Mouse (Mus musculus) layer of hippocampus, adult 2 months (tissue): Measurements from ENCODE around the gene Rasl11b. TPM values are rescaled to one million over a fixed set of nuclear protein-coding genes. Genes with fewer than 3 reads are reported as not detected.

Experiments used
- DNase-seq, 2 experiments: peaks; one replicate each; pipeline ENCODE4 v3.0.0; 2022; ENCODE audit warnings: low spot score in 2 of 2
- H3K27ac ChIP-seq: fragments of 200-600 bp; 2 replicates; pipeline ENCODE4 v1.8.1; 2022
- H3K4me3 ChIP-seq: fragments of 200-600 bp; 2 replicates; pipeline ENCODE4 v1.8.1; 2022; ENCODE audit warnings: mild to moderate bottlenecking
- CTCF ChIP-seq: fragments of 200-600 bp; conservative IDR thresholded peaks from 2 replicates; pipeline ENCODE4 v1.8.1; 2022; ENCODE audit warnings: antibody characterized with exemption, mild to moderate bottlenecking, moderate library complexity
- total RNA-seq, 2 experiments: library from RNA; stranded (reverse); gene quantifications; 2 replicates each; pipeline ENCODE4 v1.2.3; 2021

Gene Rasl11b
- total RNA-seq, 2 experiments from 2014 or later = 65.6 to 75.4 TPM

DNA sequence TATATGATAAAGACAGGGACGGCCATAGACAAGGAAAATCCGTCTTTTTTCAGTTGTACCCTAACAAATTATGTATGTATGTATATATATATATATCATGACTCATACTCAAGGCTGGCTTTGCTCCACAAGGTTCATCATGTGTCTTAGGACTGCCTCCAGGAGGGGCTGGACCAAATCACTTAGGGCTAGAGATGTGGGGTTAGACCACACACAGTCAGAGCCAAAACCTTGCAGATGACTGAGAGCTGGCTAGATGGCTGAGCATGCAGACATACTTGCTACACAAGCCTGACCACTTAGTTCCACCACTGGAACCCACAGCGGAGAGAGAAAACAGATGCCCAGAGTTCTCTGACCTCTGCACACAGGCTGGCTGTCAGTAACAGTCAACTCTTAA is 27.0 kb upstream of the Rasl11b start:
- Histone ChIP-seq H3K4me3 (no peak overlapping the region), H3K27ac (no peak overlapping the region)
- no peak for TF ChIP-seq CTCF
- no peak for DNase-seq

DNA sequence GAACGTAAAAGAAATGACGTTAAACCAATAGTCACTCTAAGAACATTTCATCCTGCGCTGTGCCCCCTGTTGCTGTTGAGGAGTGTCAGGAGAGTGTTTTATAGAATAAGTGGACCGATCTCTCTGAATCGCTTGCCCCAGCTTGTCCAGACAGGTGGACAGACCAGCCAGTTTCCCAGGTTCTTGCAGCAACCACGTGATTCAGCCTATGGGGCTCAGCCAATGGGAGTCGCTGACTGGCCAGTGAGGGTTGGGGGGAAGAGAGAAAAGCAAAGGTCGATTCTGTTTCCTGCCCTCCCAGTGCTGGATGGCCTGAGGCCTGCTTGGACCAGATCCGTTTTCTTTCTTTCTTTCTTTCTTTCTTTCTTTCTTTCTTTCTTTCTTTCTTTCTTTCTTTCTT is 23.3 kb upstream of the Rasl11b start:
- Histone ChIP-seq H3K4me3 (no peak overlapping the region), H3K27ac (no peak overlapping the region)
- DNase-seq = no peak
- TF ChIP-seq CTCF = no peak

DNA sequence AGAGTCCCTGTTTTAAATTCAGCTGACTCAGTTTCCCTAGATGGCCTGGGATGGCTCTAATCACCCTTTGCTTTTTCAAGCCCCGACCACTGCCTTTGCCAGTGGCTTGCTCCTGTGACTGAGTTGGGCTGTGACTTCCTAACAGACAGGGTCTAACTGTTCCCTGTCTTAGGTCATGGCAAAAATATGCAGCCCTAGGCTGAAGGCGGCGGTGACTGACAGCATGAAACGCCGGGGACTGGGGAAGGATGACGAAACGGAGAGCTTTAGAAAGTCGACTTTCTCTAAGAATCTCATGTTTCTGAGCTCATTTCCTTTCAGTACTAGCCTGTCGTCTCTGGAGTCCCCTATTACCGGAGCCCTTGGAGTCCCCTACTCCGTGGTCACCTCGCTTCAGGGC is 22.9 kb upstream of the Rasl11b start:
- H3K4me3 ChIP-seq = no peak overlapping the region
- no peak for TF ChIP-seq CTCF
- no peak overlapping the region for H3K27ac ChIP-seq
- no peak for DNase-seq

DNA sequence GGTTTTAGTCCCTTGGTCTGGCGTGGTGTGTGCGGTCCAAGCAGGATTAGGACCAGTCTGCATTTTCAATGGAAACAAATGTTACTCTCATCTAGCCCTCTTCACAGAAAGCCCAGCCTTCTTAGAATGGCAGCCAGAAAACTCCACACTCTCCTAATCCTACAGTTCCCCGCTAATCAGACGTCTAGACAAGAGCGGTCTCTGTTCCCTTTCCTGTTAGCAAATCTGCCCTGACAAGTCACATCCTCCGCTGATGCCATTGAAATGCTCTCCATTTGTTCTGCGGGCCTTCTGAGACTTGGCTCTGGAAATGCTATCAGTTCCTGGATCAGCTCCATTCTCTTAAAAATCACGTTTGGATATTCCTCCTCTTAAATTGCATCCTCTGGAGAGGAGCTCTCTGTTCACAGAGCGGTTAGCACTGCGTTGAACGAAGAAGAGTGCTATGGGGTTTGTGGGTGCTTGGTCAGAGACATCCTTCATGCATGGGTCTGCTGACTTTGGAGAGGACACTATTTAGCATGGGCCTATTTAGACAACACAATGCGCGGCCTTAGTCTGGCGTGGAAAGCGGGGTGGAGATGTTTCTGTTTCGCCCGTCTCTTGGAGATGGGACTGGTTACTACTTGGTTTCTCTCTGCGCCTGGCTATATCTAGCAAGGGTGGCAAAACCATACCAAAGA is 21.8 kb upstream of the Rasl11b start:
- no peak for DNase-seq
- no peak for TF ChIP-seq CTCF
- peak overlapping the region; percentile 59 for H3K27ac ChIP-seq

DNA sequence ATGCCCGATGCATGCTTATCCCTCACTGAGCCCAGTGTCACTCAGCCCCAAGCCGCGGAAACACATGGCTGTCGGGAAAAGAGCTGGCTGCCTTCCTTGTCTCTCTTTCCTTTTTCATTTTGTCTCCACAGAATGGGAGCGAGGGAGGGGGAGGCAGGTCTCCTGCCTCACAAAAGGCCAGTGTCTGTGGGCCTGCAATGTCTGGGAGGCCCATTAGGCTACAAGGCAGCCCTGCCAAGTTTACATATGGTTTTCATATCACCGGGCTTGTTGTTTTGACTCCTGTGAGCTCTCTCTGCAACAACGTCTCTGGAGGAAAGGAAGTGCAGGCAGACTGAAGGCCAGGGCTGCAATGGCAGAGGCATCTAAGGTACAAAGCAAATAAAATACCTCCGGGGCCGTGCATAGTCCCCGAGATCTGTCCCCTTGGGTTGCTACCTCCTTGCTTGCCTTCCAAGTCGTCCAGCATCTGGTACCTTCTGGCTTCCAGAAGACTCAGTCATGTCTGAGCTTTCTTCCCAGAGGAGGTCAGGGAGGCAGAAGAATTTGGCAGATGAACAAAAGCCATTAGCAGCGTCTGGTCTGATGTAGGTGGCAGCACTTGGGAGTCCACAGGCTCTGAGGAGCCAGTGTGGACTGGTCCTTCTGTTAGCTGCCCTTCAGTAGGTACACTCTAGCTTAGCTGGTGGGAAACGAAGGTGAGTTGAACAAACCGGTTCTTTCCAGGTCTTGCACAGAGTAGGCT is 19.4 kb upstream of the Rasl11b start:
- H3K27ac ChIP-seq = no peak overlapping the region
- no peak for DNase-seq
- TF ChIP-seq CTCF = no peak
- no peak overlapping the region for H3K4me3 ChIP-seq

More for the DNA sequence above, 21.8 kb upstream of the Rasl11b start:
- peak overlapping the region; percentile 19; the same call in 1 of the 2 replicates for H3K4me3 ChIP-seq

DNA sequence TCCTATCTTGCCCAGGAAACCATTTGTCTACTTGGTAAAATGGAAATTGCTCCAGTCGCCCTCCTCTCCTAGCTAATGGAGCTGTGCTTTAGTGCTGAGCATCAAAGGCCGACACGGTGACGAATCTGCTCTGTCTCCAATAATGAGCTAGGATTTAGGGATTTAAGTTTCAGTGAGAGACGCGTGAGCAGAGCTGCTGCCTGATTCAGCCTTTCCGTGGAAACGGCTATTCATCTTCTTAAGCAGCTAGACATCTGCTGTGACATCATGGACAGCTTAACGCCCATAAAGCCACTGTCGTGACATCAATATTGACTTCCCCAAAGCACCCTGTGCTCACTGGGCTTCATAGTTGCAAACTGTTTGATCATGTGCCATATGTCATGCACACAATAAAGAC is 14.9 kb upstream of the Rasl11b start:
- no peak for TF ChIP-seq CTCF

DNA sequence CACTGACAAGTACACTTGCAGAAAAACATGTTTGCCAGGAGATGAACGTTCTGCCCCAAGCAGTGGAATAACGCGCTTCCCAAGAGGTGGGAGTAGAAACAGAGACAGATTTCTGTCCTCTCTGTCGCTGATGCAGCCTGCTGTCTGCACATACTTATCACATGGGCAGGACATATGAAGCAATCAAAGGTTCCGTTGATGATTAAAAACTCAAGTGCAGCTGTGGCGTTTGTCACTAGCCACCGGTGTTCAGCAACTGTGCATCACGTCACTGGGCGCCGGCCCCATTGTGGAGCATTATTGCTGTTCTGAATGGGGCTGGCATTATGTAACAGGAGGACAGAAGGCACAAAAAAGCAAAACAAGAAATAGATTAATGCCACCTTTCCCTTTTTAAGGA is 12.0 kb upstream of the Rasl11b start:
- 0 out of 2 replicates have a peak overlapping the region, but pooled peaks have one; percentile 0 for H3K4me3 ChIP-seq
- TF ChIP-seq CTCF = no peak
- peak; percentile 40 to 61 for DNase-seq
- peak overlapping the region; percentile 85 for H3K27ac ChIP-seq

More for the DNA sequence above, 14.9 kb upstream of the Rasl11b start:
- DNase-seq = no peak
- H3K4me3 ChIP-seq = no peak overlapping the region
- no peak overlapping the region for H3K27ac ChIP-seq

DNA sequence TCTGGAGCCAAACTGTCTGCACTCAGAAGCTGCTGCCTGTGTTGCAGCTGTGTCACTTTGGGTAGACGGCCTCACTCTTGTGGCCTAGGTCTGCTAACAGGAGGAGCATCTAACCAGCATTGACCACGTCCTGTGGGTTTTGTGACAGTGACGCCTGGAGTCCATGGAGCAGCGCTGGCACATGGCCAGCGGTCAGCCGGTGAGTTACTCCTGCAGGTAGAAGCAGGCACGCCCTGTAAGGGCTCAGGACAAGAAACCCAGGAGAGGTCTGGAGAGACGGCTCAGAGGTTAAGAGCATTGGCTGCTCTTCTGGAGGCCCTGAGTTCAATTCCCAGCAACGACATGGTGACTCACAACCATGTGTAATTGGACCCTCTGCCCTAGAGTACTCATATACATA is 10.5 kb upstream of the Rasl11b start:
- no peak for DNase-seq
- Histone ChIP-seq H3K4me3 (no peak overlapping the region), H3K27ac (no peak overlapping the region)
- TF ChIP-seq CTCF = no peak

DNA sequence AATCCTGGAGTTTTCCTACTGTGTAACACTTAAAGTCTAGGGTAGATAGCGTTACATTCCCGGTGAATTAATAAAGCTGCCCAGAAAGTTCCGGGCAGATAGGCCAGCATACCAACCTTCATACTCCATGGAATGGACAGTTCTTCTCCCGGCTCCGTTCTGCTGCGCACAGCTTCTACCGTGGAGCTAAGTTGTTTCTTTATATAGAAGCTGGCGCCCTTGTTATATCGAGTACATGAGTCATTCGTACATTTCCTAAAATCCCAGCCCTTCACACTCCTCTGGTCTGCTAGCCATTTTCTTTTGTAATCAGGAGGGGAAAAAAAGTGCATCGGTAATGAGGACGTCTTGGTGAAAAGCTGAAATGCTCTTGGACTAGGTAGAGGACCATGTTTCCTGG is 7.0 kb upstream of the Rasl11b start:
- Histone ChIP-seq H3K27ac (0 out of 2 replicates have a peak overlapping the region, but pooled peaks have one; percentile 74), H3K4me3 (no peak overlapping the region)
- DNase-seq = no peak
- TF ChIP-seq CTCF = no peak

DNA sequence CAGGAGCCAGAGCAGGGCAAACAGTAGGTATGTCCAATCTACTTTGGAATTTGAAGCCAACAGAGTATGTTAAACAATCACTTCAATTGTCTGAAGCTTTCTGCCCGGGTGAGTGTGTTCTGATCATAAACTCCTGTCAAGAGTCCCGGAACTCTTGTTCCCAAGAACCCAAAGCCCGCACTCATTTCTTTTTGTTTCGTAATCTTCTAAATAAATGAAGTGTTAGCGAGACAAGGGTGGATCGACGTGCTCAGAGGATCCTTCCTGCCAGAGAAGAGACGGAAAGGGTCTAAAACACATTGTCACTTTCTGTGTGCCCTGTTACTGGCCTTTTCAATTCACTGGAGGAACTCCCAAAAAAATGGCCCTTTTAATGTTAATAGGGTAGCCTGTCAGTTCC is 6.2 kb upstream of the Rasl11b start:
- TF ChIP-seq CTCF = no peak
- DNase-seq = no peak
- Histone ChIP-seq H3K4me3 (no peak overlapping the region), H3K27ac (peak overlapping the region; percentile 74; the same call in 1 of the 2 replicates)

DNA sequence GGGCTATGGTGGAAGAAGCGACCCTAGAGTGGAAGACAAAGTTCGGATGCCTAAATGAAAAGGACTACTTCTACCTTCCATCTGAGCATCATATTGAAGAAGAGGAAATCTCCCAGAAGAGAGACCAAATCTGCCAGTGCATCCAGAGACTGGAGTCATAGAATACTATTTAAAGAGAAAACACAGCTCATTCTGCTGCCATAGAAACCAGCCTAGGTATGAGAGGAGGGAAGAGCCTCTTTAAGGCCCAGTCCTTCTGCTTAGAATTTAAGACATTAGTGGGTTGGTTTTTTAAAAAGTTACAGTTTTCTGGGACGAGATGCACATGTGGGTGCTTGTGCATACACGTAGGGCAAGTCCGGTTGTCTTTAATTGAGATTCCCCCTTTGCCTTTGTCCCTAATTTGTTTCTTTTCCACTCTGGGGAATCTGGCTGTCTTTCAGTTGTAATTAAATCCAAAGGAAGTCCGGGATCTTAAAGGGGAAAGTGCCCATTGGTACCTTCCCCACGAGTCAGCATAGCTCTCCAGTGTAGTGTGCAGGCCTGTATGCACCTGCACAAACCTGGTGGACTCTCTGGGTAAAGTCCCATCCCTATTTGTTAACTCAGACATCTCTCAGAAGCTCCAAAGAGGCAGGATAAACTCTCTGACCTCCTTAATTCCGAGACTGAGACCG is 5.5 kb upstream of the Rasl11b start:
- no peak for DNase-seq
- Histone ChIP-seq H3K4me3 (peak overlapping the region; percentile 6; the same call in 1 of the 2 replicates), H3K27ac (peak overlapping the region; percentile 74)
- no peak for TF ChIP-seq CTCF

DNA sequence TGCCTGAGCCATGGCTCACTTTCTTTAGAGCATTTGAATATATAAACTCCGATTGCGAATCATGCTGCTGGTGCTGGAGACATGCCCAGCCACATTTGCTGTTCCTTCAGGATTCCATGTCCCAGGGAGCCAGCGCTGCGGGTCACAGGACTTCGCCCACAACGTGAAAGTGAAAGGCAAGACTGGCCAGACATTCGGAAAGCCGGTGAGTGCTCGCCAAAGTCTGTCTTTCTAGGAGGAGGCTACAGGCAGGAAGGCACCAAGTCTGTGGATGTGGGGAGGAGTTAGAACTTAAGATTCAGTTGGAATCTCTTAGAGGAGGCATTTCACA is 5.0 kb upstream of the Rasl11b start:
- no peak for DNase-seq
- no peak for TF ChIP-seq CTCF
- H3K4me3 ChIP-seq = peak overlapping the region; percentile 6; the same call in 1 of the 2 replicates
- H3K27ac ChIP-seq = peak overlapping the region; percentile 74

DNA sequence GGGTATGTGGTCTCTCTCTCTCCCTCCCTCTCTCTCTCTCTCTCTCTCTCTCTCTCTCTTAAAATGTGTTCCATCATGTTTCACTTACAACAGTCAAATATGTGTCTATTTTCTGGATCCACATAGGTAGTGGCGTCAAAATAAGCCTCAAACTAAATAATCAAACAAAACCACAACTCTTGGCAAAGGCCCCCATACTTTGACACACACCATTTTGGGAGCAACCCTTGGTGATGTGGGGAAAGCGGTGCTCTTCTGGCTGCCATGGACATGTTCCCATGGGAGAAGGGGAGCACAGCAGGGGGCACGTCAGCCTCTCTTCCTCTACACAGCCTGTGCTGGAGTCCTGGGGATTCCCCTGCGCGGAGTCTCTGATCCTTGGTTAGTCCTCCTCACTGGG is 4.2 kb upstream of the Rasl11b start:
- Histone ChIP-seq H3K27ac (no peak overlapping the region), H3K4me3 (no peak overlapping the region)
- TF ChIP-seq CTCF = no peak
- no peak for DNase-seq

DNA sequence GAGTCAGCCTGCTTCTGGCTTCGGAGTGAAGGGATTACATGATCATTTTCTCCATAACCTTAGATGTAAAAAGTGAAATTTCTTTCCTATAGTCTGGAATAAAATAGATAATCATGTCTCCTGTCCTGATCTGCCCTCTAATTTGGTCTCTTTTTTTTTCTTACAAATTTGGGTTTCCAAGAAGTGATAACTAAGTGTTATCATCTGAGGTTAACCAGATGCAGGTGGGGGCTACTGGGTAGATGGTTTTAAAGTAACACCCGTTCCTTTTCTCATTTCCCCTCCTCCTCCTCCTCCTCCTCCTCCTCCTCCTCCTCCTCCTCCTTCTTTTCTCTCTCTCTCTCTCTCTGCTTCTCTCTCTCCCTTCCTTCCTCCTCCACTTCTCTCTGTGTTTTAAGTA is 2.1 kb upstream of the Rasl11b start:
- DNase-seq = no peak
- H3K4me3 ChIP-seq = no peak overlapping the region
- H3K27ac ChIP-seq = no peak overlapping the region
- TF ChIP-seq CTCF = no peak
